Mouse (Mus musculus) MEL (cell line): Measurements from ENCODE around the gene Dnah5.

Experiments
- BHLHE40 ChIP-seq: IDR thresholded peaks from 2 replicates; pipeline ENCODE4 v1.6.1; 2012; ENCODE audit warnings: low read depth, mild to moderate bottlenecking, inconsistent platforms, low read length, improper control_type of control experiment, borderline replicate concordance
- CTCF ChIP-seq, 3 experiments: IDR thresholded peaks in 2 of 3; conservative IDR thresholded peaks in 1 of 3; 2 replicates each; pipeline ENCODE4 v1.5.1; 2011 to 2012; ENCODE audit warnings: low read length in 3 of 3, low read depth in 2 of 3, mild to moderate bottlenecking in 2 of 3, improper control_type of control experiment in 1 of 3, inconsistent platforms in 1 of 3, mixed read lengths in 1 of 3, moderate library complexity in 1 of 3; ENCODE audit not compliant: control insufficient read depth in 1 of 3, insufficient read depth in 1 of 3, poor library complexity in 1 of 3, severe bottlenecking in 1 of 3
- E2F4 ChIP-seq: IDR thresholded peaks from 2 replicates; pipeline ENCODE4 v1.6.1; 2011; ENCODE audit warnings: low read depth, low read length, improper control_type of control experiment, borderline replicate concordance
- EP300 ChIP-seq, 2 experiments: IDR thresholded peaks; 2 replicates each; pipeline ENCODE4 v1.6.1; 2011; ENCODE audit warnings: improper control_type of control experiment in 2 of 2, low read length in 2 of 2, low read depth in 1 of 2, mild to moderate bottlenecking in 1 of 2
- HCFC1 ChIP-seq: IDR thresholded peaks from 2 replicates; pipeline ENCODE4 v1.6.1; 2012; ENCODE audit warnings: low read depth, mild to moderate bottlenecking, inconsistent platforms, low read length, improper control_type of control experiment, moderate library complexity
- MAZ ChIP-seq: IDR thresholded peaks from 2 replicates; pipeline ENCODE4 v1.6.1; 2012; ENCODE audit warnings: low read depth, mild to moderate bottlenecking, inconsistent platforms, low read length, improper control_type of control experiment
- MEF2A ChIP-seq: IDR thresholded peaks from 2 replicates; pipeline ENCODE4 v1.6.1; 2014; ENCODE audit warnings: low read depth, mild to moderate bottlenecking, inconsistent platforms, low read length, improper control_type of control experiment; ENCODE audit not compliant: poor library complexity, insufficient replicate concordance, severe bottlenecking; ENCODE audit errors: extremely low read depth
- MXI1 ChIP-seq: IDR thresholded peaks from 2 replicates; pipeline ENCODE4 v1.6.1; 2011; ENCODE audit warnings: mild to moderate bottlenecking, low read depth, low read length, improper control_type of control experiment
- MYC ChIP-seq: IDR thresholded peaks from 2 replicates; pipeline ENCODE4 v1.6.1; 2011; ENCODE audit warnings: low read depth, mild to moderate bottlenecking, low read length, improper control_type of control experiment, moderate library complexity
- POLR2A ChIP-seq, 2 experiments: IDR thresholded peaks; 2 replicates each; pipeline ENCODE4 v1.6.1; 2011 to 2012; ENCODE audit warnings: low read length in 2 of 2, mild to moderate bottlenecking in 2 of 2, control low read depth in 1 of 2, improper control_type of control experiment in 1 of 2, low read depth in 1 of 2, moderate library complexity in 1 of 2; ENCODE audit not compliant: control insufficient read depth in 1 of 2, insufficient read depth in 1 of 2, poor library complexity in 1 of 2
- RAD21 ChIP-seq: IDR thresholded peaks from 2 replicates; pipeline ENCODE4 v1.6.1; 2011; ENCODE audit warnings: mild to moderate bottlenecking, low read depth, low read length, improper control_type of control experiment
- TCF12 ChIP-seq: IDR thresholded peaks from 2 replicates; pipeline ENCODE4 v1.6.1; 2014; ENCODE audit warnings: low read depth, mild to moderate bottlenecking, inconsistent platforms, low read length, improper control_type of control experiment, moderate library complexity

GRCm38 (mm10) chr15:28326985-28327384, 123.4 kb downstream of the Dnah5 start:
- TF ChIP-seq MAZ = no peak
- no peak for TF ChIP-seq EP300 (IDR thresholded peaks at IDR 0.05; ENCODE audit: low read depth in 1 of 2, low read length in 2 of 2)
- TF ChIP-seq MEF2A = no peak
- TF ChIP-seq POLR2A (IDR thresholded peaks at IDR 0.05; ENCODE audit: control insufficient read depth in 1 of 2, insufficient read depth in 1 of 2, low read depth in 1 of 2, low read length in 2 of 2, poor library complexity in 1 of 2) = no peak
- TF ChIP-seq BHLHE40 = no peak
- no peak for TF ChIP-seq CTCF (IDR thresholded peaks at IDR 0.05 in 2 of 3, conservative IDR thresholded peaks at IDR 0.05 in 1 of 3; ENCODE audit: control insufficient read depth in 1 of 3, insufficient read depth in 1 of 3, low read depth in 2 of 3, low read length in 3 of 3, poor library complexity in 1 of 3, severe bottlenecking in 1 of 3)
- no peak for TF ChIP-seq MXI1
- TF ChIP-seq MYC = no peak
- TF ChIP-seq HCFC1 = no peak
- no peak for TF ChIP-seq TCF12
- no peak for TF ChIP-seq RAD21
- TF ChIP-seq E2F4 = no peak
